Mouse (Mus musculus) neural tube, embryonic 14.5 days (tissue): Measurements from ENCODE around the gene Phtf2. TPM values are rescaled to one million over a fixed set of nuclear protein-coding genes. Genes with fewer than 3 reads are reported as not detected.
"Not testable (repeated sequence)": the region's sequence is repeated elsewhere in the genome, so short reads cannot be mapped to it uniquely, and the experiment has no call there.

Experiments used
- ATAC-seq: fragments of 200-750 bp; cut with Nextera tagmentation; 2 replicates; pipeline ENCODE4 v1.8.0; 2017; ENCODE audit warnings: low read depth, mild to moderate bottlenecking, moderate TSS enrichment, moderate library complexity
- H3K27ac ChIP-seq: fragments of 300-500 bp; sonication (generic); 2 replicates; pipeline ENCODE4 v1.5.1; 2014; ENCODE audit warnings: low read depth, mild to moderate bottlenecking, control low read depth, low read length, moderate library complexity, mixed read lengths
- H3K27me3 ChIP-seq: fragments of 300-500 bp; sonication (generic); 2 replicates; pipeline ENCODE4 v1.6.1; 2014; ENCODE audit warnings: low read length; ENCODE audit not compliant: control insufficient read depth, insufficient read depth
- H3K36me3 ChIP-seq: fragments of 300-500 bp; sonication (generic); 2 replicates; pipeline ENCODE4 v1.6.1; 2014; ENCODE audit warnings: low read length, mixed read lengths; ENCODE audit not compliant: control insufficient read depth, insufficient read depth
- H3K4me1 ChIP-seq: fragments of 300-500 bp; sonication (generic); 2 replicates; pipeline ENCODE4 v1.6.1; 2014; ENCODE audit warnings: low read length; ENCODE audit not compliant: control insufficient read depth, insufficient read depth
- H3K4me2 ChIP-seq: fragments of 300-500 bp; sonication (generic); 2 replicates; pipeline ENCODE4 v1.6.1; 2014; ENCODE audit warnings: mild to moderate bottlenecking, low read depth, low read length, control low read depth
- H3K4me3 ChIP-seq: fragments of 300-500 bp; sonication (generic); 2 replicates; pipeline ENCODE4 v1.5.1; 2014; ENCODE audit warnings: low read depth, low read length, control low read depth, mixed read lengths
- H3K9ac ChIP-seq: fragments of 300-500 bp; sonication (generic); replicated peaks from 2 replicates; pipeline ENCODE4 v1.6.1; 2014; ENCODE audit warnings: low read depth, mild to moderate bottlenecking, control low read depth, low read length, mixed read lengths
- H3K9me3 ChIP-seq: fragments of 300-500 bp; sonication (generic); 2 replicates; pipeline ENCODE4 v1.6.1; 2016; ENCODE audit warnings: low read length; ENCODE audit not compliant: control insufficient read depth
- WGBS: fragments of 180-500 bp; shearing (Covaris S2); extraction: QIAGEN DNeasy Blood & Tissue Kit; methylation state at CpG from one replicate; pipeline ENCODE4 v1.1.7; 2014; 5-methylcytosine and 5-hydroxymethylcytosine counted together
- polyA plus RNA-seq: library from polyadenylated mRNA; unstranded; fragments of >200 nt; fragmentation: Nextera tagmentation; extraction: Ambion mirVana; gene quantifications from 2 replicates; pipeline ENCODE4 v1.2.1, GENCODE M21; 2014

Gene Phtf2
- polyA plus RNA-seq, 1 experiment from 2014 or later, result 37.1 TPM

GRCm38 (mm10) chr5:20810449-20810848, 71.5 kb downstream of the Phtf2 start:
- Histone ChIP-seq H3K4me2 (no peak overlapping the region), H3K9me3 (no peaks in the 10 kb centered on the region), H3K27ac (no peak overlapping the region), H3K4me3 (no peak overlapping the region), H3K4me1 (no peaks in the 10 kb centered on the region), H3K36me3 (no peaks in the 10 kb centered on the region), H3K9ac (no peak overlapping the region), H3K27me3 (no peaks in the 10 kb centered on the region)
- 84% methylated on average over 6 of the region's 6 CpGs for WGBS
- ATAC-seq, result no peak

- no peak overlapping the region for H3K27ac ChIP-seq
- 72% methylated on average over 5 of the region's 5 CpGs for WGBS
Measured at GRCm38 (mm10) chr5:20795932-20796331, 86.0 kb downstream of the Phtf2 start.

GRCm38 (mm10) chr5:20791793-20792554, 90.0 kb downstream of the Phtf2 start:
- no peak for ATAC-seq
- H3K4me3 ChIP-seq, result no peak overlapping the region
- no peaks in the 10 kb centered on the region for H3K4me1 ChIP-seq
- H3K4me2 ChIP-seq, result no peak overlapping the region
- no peaks in the 10 kb centered on the region for H3K9me3 ChIP-seq
- no peak overlapping the region for H3K27ac ChIP-seq
- 91% methylated on average over 10 of the region's 10 CpGs for WGBS
- H3K9ac ChIP-seq, result no peak overlapping the region
- H3K36me3 ChIP-seq, result peaks cover 3% of the 10 kb centered on the region; the same call in 1 of the 2 replicates
- no peaks in the 10 kb centered on the region for H3K27me3 ChIP-seq

More at GRCm38 (mm10) chr5:20795932-20796331, 86.0 kb downstream of the Phtf2 start:
- Histone ChIP-seq H3K4me3 (no peak overlapping the region), H3K9ac (no peak overlapping the region), H3K4me2 (no peak overlapping the region), H3K9me3 (no peaks in the 10 kb centered on the region), H3K36me3 (peaks cover 3% of the 10 kb centered on the region; the same call in 1 of the 2 replicates), H3K4me1 (no peaks in the 10 kb centered on the region), H3K27me3 (no peaks in the 10 kb centered on the region)
- ATAC-seq, result peak; percentile 51; the same call in 1 of the 2 replicates

DNA sequence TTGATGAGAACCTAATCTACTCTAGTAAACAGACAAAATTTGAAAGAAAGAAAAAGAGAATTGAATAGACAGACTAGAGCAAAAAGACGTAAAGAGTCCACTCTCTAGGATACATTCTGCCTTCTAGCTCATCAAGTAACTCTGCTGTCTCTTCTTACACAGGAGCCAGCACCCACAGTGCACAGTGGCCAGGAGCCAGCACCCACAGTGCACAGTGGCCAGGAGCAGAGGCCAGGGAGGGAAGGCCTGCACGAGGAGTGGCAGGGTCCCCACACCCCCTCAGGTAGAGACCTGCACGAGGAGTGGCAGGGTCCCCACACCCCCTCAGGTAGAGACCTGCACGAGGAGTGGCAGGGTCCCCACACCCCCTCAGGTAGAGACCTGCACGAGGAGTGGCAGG, 95.5 kb downstream of the Phtf2 start:
- H3K27ac ChIP-seq, H3K36me3 ChIP-seq, H3K27me3 ChIP-seq, H3K9ac ChIP-seq, ATAC-seq, H3K4me1 ChIP-seq, H3K4me3 ChIP-seq, H3K4me2 ChIP-seq, H3K9me3 ChIP-seq: not testable (repeated sequence)
- WGBS, result 82% methylated on average over 3 of the region's 5 CpGs

- ATAC-seq, result no peak; the same call in 1 of the 2 replicates
- 95% methylated on average over 1 of the region's 1 CpGs for WGBS
- H3K9me3 ChIP-seq, result no peaks in the 10 kb centered on the region
Measured at GRCm38 (mm10) chr5:20781116-20781515, 100.8 kb downstream of the Phtf2 start.

DNA sequence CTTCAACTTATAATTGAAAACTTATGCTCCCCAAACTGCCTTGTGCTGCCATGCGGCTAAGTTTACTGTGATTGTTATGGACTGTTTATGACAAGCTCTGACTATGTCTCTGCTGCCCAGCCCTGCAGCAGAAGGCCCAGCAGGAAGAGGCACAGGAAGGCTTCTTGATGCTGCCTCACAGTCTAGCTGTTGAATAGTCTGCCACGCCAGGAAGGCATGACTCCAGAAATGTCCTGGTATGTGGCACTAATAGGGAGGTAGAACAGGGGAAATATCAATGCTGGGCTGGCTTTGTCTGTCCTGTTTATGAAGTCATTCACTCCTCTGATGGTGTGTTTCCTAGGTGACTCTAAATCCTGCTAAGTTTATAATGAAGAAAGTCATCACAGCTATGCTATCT, 102.7 kb downstream of the Phtf2 start:
- no peak for ATAC-seq
- 76% methylated on average over 2 of the region's 2 CpGs for WGBS
- H3K9me3 ChIP-seq, result no peaks in the 10 kb centered on the region

More at GRCm38 (mm10) chr5:20781116-20781515, 100.8 kb downstream of the Phtf2 start:
- no peak overlapping the region for H3K27ac ChIP-seq
- H3K4me1 ChIP-seq, result no peaks in the 10 kb centered on the region
- no peak overlapping the region for H3K9ac ChIP-seq
- H3K27me3 ChIP-seq, result no peaks in the 10 kb centered on the region
- no peak overlapping the region for H3K4me2 ChIP-seq
- 0 out of 2 replicates have a peak, but pooled peaks cover 6% of the 10 kb centered on the region for H3K36me3 ChIP-seq
- H3K4me3 ChIP-seq, result no peak overlapping the region

GRCm38 (mm10) chr5:20778274-20778984, 103.5 kb downstream of the Phtf2 start:
- ATAC-seq, result no peak
- no peaks in the 10 kb centered on the region for H3K9me3 ChIP-seq
- H3K36me3 ChIP-seq, result 0 out of 2 replicates have a peak, but pooled peaks cover 6% of the 10 kb centered on the region
- H3K9ac ChIP-seq, result no peak overlapping the region
- no peak overlapping the region for H3K4me3 ChIP-seq
- H3K27ac ChIP-seq, result no peak overlapping the region
- 86% methylated on average over 8 of the region's 8 CpGs for WGBS
- H3K27me3 ChIP-seq, result no peaks in the 10 kb centered on the region
- no peak overlapping the region for H3K4me2 ChIP-seq
- no peaks in the 10 kb centered on the region for H3K4me1 ChIP-seq

More for the DNA sequence above, 102.7 kb downstream of the Phtf2 start:
- H3K4me3 ChIP-seq, result no peak overlapping the region
- H3K36me3 ChIP-seq, result 0 out of 2 replicates have a peak, but pooled peaks cover 6% of the 10 kb centered on the region
- no peaks in the 10 kb centered on the region for H3K4me1 ChIP-seq
- no peak overlapping the region for H3K4me2 ChIP-seq
- no peaks in the 10 kb centered on the region for H3K27me3 ChIP-seq
- H3K27ac ChIP-seq, result no peak overlapping the region
- H3K9ac ChIP-seq, result no peak overlapping the region

- Histone ChIP-seq H3K27me3 (no peaks in the 10 kb centered on the region), H3K9ac (no peak overlapping the region), H3K9me3 (no peaks in the 10 kb centered on the region), H3K36me3 (peaks cover 5% of the 10 kb centered on the region; the same call in 1 of the 2 replicates), H3K27ac (no peak overlapping the region), H3K4me1 (no peaks in the 10 kb centered on the region), H3K4me2 (no peak overlapping the region), H3K4me3 (no peak overlapping the region)
- peak; percentile 41; the same call in 1 of the 2 replicates for ATAC-seq
- WGBS, result 68% methylated on average over 3 of the region's 3 CpGs
Measured at GRCm38 (mm10) chr5:20773341-20773740, 108.6 kb downstream of the Phtf2 start.
